Mouse (Mus musculus) cerebellum, adult 11 months (tissue): ENCODE measurements around the gene Hoxd12.

Experiments used
- DNase-seq: peaks from one replicate; pipeline ENCODE4 v3.0.0; 2022

Hoxd12 gene

GRCm38 (mm10) chr2:74696442-74697335 lies 21.9 kb downstream of the Hoxd12 start:
- no peak for DNase-seq

GRCm38 (mm10) chr2:74697567-74698121 lies 22.8 kb downstream of the Hoxd12 start, which contains the start of gene Hoxd9:
Hoxd9 (plus strand) TSS chr2:74697727.
- no peak for DNase-seq

GRCm38 (mm10) chr2:74698201-74699052 lies 23.6 kb downstream of the Hoxd12 start:
- DNase-seq = no peak

- DNase-seq = no peak
Measured at GRCm38 (mm10) chr2:74699053-74699430, 24.2 kb downstream of the Hoxd12 start.

- DNase-seq = no peak
Measured at GRCm38 (mm10) chr2:74699664-74700545, 25.1 kb downstream of the Hoxd12 start.

- no peak for DNase-seq
Measured at GRCm38 (mm10) chr2:74700546-74701112, 25.8 kb downstream of the Hoxd12 start.

GRCm38 (mm10) chr2:74701949-74702819 lies 27.4 kb downstream of the Hoxd12 start:
- DNase-seq = peak; percentile 40

- no peak for DNase-seq
Measured at GRCm38 (mm10) chr2:74702820-74703219, 28.0 kb downstream of the Hoxd12 start.

GRCm38 (mm10) chr2:74703317-74703716 lies 28.5 kb downstream of the Hoxd12 start:
- DNase-seq = no peak

- no peak for DNase-seq
Measured at GRCm38 (mm10) chr2:74703720-74704392, 29.0 kb downstream of the Hoxd12 start.

GRCm38 (mm10) chr2:74704393-74704998 lies 29.7 kb downstream of the Hoxd12 start, which contains the start of gene Hoxd8:
Hoxd8 (plus strand) TSS chr2:74704615.
- DNase-seq = no peak

- no peak for DNase-seq
Measured at GRCm38 (mm10) chr2:74704999-74705466, 30.2 kb downstream of the Hoxd12 start.

- DNase-seq = no peak
Measured at GRCm38 (mm10) chr2:74705467-74706089, 30.8 kb downstream of the Hoxd12 start.

- DNase-seq = no peak
Measured at GRCm38 (mm10) chr2:74706393-74706960, 31.7 kb downstream of the Hoxd12 start.

GRCm38 (mm10) chr2:74707599-74707998 lies 32.8 kb downstream of the Hoxd12 start:
- no peak for DNase-seq

GRCm38 (mm10) chr2:74708676-74709075 lies 33.9 kb downstream of the Hoxd12 start:
- no peak for DNase-seq

GRCm38 (mm10) chr2:74709465-74710419 lies 34.9 kb downstream of the Hoxd12 start:
- no peak for DNase-seq
